Mouse (Mus musculus): ENCODE data around the gene Ldhal6b. TPM values are rescaled to one million over a fixed set of nuclear protein-coding genes. Genes with fewer than 3 reads are reported as not detected.
"Not testable (repeated sequence)": the region's sequence is repeated elsewhere in the genome, so short reads cannot be mapped to it uniquely, and the experiment has no call there.

The Ldhal6b gene
- 3.8 TPM in 1 of 2 replicates, not detected in the other for total RNA-seq (2014; fragmentation: Nextera tagmentation)
- total RNA-seq (2017): 1.0 and 1.4 TPM in 2 replicates

- ATAC-seq (replicated peaks; ENCODE audit: low FRiP score, low TSS enrichment, poor library complexity, severe bottlenecking): no peak
Measured at GRCm38 (mm10) chr17:5418545-5418944, at the start of gene Ldhal6b. Gene Ldhal6b, minus strand, starts transcription at chr17:5418767.

- no peak for ATAC-seq (replicated peaks; ENCODE audit: low FRiP score, low TSS enrichment, poor library complexity, severe bottlenecking)
Measured at GRCm38 (mm10) chr17:5467177-5467576, 48.6 kb upstream of the Ldhal6b start.

DNA sequence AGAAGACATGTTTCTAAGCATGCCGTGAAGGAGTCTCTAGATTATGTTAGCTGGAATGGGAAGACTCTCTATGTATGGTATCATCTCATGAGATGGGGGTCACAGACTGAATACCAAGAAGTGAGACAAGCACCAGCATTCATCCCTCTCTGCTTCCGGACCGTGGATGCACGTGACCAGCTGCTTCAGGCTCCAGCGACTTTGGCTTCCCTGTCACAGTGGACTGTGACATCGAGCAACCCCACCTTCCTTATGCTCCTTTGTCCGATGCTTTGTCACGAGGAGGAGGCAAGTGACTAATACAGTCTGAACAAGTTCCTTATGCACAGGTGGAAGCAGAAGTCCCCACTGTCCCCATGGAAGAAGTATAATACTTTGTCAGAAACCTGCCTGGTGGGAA, 48.2 kb upstream of the Ldhal6b start:
- no peak for ATAC-seq (replicated peaks; ENCODE audit: low FRiP score, low TSS enrichment, poor library complexity, severe bottlenecking)

- ATAC-seq (replicated peaks; ENCODE audit: low FRiP score, low TSS enrichment, poor library complexity, severe bottlenecking): no peak
Measured at GRCm38 (mm10) chr17:5463912-5464311, 45.3 kb upstream of the Ldhal6b start.

DNA sequence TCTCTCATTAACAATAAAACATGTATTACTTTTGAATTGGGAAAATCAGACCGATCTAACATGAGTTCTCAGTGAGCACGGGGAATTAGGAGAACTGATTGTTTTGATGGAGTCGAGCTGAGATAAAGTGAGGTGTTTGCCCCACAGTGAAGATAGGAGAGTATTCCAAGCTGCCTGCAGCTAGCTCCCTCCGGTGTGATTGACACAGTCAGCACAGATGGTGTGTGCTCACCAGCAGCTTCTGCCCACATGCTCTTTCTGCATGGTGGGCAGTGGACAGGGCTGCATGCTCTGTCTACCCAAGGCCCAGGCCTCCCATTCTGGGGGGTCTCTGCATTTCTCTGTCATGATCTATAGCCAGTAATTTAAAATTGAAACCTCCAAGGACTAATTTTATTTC, 35.1 kb upstream of the Ldhal6b start:
- ATAC-seq (replicated peaks; ENCODE audit: low FRiP score, low TSS enrichment, poor library complexity, severe bottlenecking): no peak

GRCm38 (mm10) chr17:5443751-5444150, 25.2 kb upstream of the Ldhal6b start:
- ATAC-seq (replicated peaks; ENCODE audit: low FRiP score, low TSS enrichment, poor library complexity, severe bottlenecking): no peak

DNA sequence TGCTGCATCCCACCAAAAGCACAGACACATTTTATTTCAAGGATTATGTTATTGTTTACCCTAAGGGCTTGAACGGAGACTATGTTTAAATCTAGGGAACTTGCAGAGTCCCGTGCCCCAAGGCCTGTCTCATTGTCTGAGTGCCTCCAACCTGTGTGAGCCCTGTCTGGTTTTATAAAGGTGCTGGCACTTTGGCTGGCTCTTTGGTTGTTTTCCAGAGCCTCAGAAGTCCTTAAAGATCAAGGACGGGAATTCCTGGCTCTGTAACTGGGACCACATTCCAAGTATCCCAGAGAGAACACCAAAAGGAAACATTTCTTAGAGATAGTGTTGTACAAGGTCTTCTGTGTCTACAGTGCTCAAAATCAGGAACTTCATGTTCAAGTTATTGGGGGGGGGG, 24.7 kb upstream of the Ldhal6b start:
- no peak for ATAC-seq (replicated peaks; ENCODE audit: low FRiP score, low TSS enrichment, poor library complexity, severe bottlenecking)

DNA sequence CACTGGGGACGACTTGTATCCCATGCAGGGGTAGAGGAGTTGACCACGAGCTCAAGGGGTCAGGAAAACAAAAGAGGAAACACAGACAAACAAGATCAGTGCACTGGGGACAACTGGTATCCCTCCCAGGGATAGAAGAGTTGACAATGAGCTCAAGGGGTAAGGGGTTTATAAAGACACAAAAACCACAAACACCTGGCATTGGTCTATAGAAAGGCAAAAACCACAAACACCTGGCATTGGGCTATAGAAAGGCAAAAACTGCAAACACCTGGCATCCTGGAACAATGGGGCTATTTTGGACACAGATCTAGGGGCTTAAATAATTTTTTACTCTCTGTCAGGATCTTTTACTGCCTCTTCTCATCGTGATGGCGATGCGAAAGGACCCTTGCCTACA, 23.8 kb upstream of the Ldhal6b start:
- ATAC-seq (replicated peaks; ENCODE audit: low FRiP score, low TSS enrichment, poor library complexity, severe bottlenecking): not testable (repeated sequence)

GRCm38 (mm10) chr17:5440159-5440971, 21.8 kb upstream of the Ldhal6b start, which contains the start of gene Tmem242:
Gene Tmem242, minus strand, starts transcription at chr17:5440259.
- ATAC-seq (replicated peaks; ENCODE audit: low FRiP score, low TSS enrichment, poor library complexity, severe bottlenecking): peak; percentile 85

DNA sequence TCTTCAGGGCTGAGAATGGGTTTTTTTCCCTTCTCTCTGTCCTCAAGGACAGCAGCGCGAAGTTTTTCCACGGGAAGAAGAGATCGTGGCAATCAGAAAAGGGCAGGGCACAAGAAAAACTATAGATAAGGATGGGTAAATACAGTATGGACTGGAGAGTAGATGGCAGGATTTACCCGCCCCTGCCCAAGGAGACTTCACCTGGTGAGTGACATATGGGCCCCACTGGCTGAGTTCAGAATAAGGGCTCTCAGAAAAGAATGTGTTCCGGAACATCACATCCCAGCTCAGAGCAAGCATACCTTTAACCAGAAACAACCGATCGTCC, 21.2 kb upstream of the Ldhal6b start:
- peak; percentile 58 for ATAC-seq (replicated peaks; ENCODE audit: low FRiP score, low TSS enrichment, poor library complexity, severe bottlenecking)

DNA sequence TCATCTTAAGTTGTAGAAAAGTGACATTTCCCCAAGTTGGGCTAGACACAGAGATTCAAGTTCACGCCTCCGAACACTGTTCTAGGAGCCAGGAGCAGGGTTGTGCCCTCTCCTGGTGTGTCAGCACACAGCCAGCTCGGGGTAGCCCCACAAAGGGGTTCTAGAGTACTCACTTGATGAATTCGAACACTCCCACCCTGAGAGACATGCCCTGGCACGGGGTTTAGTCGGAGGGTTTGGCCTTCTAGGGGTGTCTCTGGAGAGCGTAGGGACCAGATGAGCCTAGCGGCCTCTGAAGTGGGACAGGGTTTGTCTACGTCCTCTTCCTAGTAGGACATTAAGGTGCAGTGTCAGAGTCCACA, 11.2 kb upstream of the Ldhal6b start:
- peak; percentile 38 for ATAC-seq (replicated peaks; ENCODE audit: low FRiP score, low TSS enrichment, poor library complexity, severe bottlenecking)

DNA sequence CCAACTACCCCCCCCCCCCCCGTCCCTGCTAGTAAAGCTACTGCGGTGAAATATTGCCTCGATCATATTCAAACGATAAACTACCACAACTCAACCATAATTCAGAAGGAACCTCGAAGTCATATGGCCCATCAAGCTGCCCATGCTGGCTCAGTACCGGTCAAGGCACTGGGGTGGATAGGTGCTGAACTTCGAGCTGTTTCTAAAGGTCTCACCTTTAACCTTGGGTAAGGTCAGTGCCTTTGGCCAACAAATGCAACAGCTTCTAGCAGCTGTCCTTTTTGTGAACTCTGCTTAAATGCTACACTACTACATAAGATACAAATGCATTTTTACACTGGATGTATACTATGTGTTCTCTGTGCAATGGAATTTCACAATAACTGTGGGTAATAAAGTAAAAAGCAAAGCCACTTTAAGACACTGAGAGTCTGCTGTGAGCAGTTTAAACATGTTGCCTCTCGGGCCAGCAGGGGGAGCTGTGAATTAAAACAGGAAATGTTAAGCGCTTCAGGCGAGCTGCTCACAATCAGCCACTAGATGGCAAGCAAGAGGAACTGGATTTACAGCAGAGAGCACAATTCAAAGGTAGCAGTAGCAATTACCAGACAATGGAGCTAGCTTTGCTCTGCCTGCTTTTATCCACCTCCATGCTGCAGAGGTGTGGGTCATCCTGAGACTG, 10.7 kb upstream of the Ldhal6b start:
- ATAC-seq (replicated peaks; ENCODE audit: low FRiP score, low TSS enrichment, poor library complexity, severe bottlenecking): peak; percentile 91

DNA sequence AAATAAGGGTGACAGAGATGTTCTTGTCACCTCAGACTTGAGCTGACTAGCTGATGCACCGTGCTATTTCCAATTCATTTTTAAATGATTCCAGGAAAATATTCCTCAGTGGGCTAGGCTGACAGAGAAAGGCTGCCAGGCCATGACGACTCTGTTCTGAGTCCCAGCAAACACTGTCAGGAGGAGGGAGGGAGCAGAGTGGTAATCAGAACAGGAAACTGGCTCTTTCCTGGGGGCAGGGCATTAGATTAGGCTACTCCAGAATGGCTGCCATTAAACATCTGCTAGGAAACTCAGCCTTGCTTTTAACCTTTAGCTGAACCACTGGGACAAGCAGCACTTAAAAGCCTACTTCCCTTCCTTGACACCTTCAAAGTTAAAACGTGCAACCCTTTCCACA, 6.6 kb upstream of the Ldhal6b start:
- no peak for ATAC-seq (replicated peaks; ENCODE audit: low FRiP score, low TSS enrichment, poor library complexity, severe bottlenecking)

DNA sequence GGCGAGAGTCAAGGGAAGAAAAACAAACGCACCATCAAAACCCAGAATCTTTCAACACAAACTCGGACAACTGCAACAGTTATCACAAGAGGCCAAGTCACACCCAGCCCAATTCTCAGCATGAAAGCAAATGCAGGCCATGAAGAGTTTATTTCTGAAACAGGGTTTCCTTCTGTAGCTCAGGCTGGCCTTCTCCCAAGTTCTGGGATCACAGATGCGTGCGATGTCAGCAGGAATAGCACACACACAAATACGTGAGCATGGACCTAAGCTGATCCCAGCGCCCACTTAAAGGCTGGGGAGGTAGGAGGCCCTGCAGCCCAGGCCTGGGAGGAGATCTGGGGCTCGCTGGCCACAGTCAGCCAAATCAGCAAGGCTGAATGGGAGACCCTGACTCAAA, 5.6 kb upstream of the Ldhal6b start:
- no peak for ATAC-seq (replicated peaks; ENCODE audit: low FRiP score, low TSS enrichment, poor library complexity, severe bottlenecking)

DNA sequence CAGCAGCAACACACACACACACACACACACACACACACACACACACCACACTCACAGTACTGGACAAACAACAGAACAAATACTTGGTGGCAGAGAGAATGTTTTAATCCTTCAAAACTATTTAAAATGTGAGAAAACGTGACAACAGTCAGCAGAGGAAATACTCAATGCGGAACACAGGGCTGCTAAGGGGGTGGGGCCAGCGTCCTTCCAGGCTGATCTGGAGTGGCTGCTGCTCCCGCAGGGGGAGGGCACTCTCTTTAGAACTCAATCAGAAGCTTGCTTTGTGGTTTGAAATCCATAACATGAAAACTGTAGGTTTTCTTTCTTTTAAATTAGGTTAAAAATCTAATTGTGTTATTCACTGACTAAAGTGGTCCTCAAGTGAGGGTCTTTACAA, 3.3 kb upstream of the Ldhal6b start:
- peak; percentile 52; the same call in 1 of the 2 replicates for ATAC-seq (replicated peaks; ENCODE audit: low FRiP score, low TSS enrichment, poor library complexity, severe bottlenecking)

DNA sequence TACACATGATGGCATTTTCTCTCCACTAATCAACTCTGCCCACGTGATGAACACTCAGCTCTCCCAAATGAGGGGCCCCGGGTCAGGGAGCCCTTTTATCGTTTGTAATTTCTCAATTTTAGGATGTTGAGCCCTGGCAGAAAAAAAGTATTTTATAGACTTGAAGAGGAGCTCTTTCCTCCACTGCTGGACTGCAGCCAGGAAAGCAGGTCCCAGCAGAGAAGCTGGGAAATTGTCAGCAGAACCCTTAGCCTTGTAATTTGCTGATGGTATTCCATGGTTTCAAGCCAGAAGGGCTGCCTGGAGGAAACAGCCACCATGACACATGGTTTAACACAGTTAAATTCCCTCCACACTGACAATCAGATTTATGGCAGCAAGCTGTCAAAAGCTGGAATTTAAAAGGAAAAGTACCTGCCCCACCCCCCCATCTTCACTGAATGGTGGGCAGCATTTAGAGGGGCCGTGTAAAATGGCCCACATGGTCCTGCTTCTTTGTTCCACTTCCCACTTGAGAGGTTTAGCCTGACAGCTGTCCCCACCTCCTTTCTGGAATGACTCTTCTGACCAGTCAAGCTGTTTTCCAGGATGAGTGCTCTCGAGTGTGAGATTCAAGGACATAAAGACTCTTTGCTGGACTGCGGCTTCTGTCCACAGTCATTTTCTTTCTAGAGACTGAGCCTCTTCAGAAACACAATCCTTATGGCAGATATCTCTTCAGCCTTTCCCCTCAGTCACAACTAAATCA, 1.4 kb upstream of the Ldhal6b start:
- no peak for ATAC-seq (replicated peaks; ENCODE audit: low FRiP score, low TSS enrichment, poor library complexity, severe bottlenecking)

GRCm38 (mm10) chr17:5419056-5419455, 489 bp upstream of the Ldhal6b start:
- ATAC-seq (replicated peaks; ENCODE audit: low FRiP score, low TSS enrichment, poor library complexity, severe bottlenecking): no peak

DNA sequence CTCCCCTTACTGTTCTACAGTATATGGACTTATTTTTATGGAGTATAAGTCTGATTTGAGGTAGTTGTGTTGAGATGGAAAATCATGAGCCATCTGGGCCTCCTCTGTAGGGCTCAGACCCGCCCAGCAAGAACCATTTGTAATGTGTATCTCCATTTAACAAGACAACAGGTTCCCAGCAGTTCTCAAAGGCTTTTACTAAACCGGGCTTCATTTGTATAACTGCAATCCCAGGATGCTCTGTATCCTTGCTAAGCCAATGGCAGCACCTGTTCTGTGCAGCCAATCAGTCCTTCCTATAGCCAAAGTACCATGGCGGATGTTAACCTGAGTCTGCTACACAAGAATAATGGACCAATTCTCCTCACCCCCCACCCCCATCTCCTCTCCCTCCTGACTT, 2.0 kb downstream of the Ldhal6b start:
- no peak for ATAC-seq (replicated peaks; ENCODE audit: low FRiP score, low TSS enrichment, poor library complexity, severe bottlenecking)

- ATAC-seq (replicated peaks; ENCODE audit: low FRiP score, low TSS enrichment, poor library complexity, severe bottlenecking): no peak
Measured at GRCm38 (mm10) chr17:5414041-5414440, 4.5 kb downstream of the Ldhal6b start.

DNA sequence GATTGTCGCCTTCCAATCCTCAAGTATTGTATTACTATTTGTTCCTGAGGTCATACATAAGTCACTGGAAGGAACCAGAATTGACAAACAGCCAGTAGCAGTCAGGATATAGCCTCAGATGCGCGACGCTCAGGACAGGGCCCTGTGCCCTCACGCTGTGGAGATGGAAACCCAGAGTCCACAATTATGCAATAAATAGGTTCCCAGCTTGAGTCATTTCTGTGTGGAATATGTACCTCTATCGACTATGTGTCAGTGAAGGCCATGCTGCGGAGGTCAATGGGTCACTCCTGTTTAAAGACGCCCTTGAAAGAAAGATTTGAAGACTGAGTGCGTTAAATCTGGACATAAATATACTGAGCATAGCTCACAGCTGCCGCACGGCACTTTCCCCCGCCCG, 5.2 kb downstream of the Ldhal6b start:
- ATAC-seq (replicated peaks; ENCODE audit: low FRiP score, low TSS enrichment, poor library complexity, severe bottlenecking): no peak
